Mouse (Mus musculus) lung, postnatal 0 days (tissue): ENCODE measurements at regions not wholly inside any gene's neighbourhood (a gene's known extent, or its start where the extent isn't known, plus 50 kb on each side); places are given as distances from the start of the nearest gene placed in this dataset.

ENCODE experiments used
- CTCF ChIP-seq: IDR thresholded peaks from 2 replicates; pipeline ENCODE4 v1.5.1; 2016; ENCODE audit warnings: antibody characterized with exemption, mild to moderate bottlenecking
- EP300 ChIP-seq: IDR thresholded peaks from 2 replicates; pipeline ENCODE4 v1.6.1; 2016; ENCODE audit warnings: antibody characterized with exemption, mild to moderate bottlenecking, control low read depth

- TF ChIP-seq EP300: no peak
- TF ChIP-seq CTCF: no peak
Observed at GRCm38 (mm10) chr9:31654747-31655146, 190.5 kb upstream of the Tmem45b start.
